Mouse (Mus musculus): Measurements from ENCODE around the gene Ccdc183.

Ccdc183 gene

GRCm38 (mm10) chr2:25577951-25578795 is 39.3 kb downstream of the Ccdc183 start:
- no peak for DNase-seq (ENCODE audit: low spot score in 2 of 2)

- DNase-seq (ENCODE audit: low spot score in 2 of 2): peak; percentile 40 to 41
Observed at GRCm38 (mm10) chr2:25576965-25577891, 40.2 kb downstream of the Ccdc183 start.

- DNase-seq (ENCODE audit: low spot score in 2 of 2): peak; percentile 54 to 65
Observed at GRCm38 (mm10) chr2:25576028-25576850, 41.2 kb downstream of the Ccdc183 start.

- DNase-seq (ENCODE audit: low spot score in 2 of 2): peak in 1 of 2 experiments; percentile 46
Observed at GRCm38 (mm10) chr2:25575432-25576027, 41.9 kb downstream of the Ccdc183 start.

- peak; percentile 98 for DNase-seq (ENCODE audit: low spot score in 2 of 2)
Observed at GRCm38 (mm10) chr2:25574579-25575431, 42.7 kb downstream of the Ccdc183 start, which contains the start of the genes Mamdc4 and Phpt1. TSS of gene Mamdc4 (minus strand) at chr2:25574845. TSS of gene Phpt1 (minus strand) at chr2:25575224.

GRCm38 (mm10) chr2:25574136-25574535 is 43.3 kb downstream of the Ccdc183 start:
- no peak for DNase-seq (ENCODE audit: low spot score in 2 of 2)

- DNase-seq (ENCODE audit: low spot score in 2 of 2): no peak
Observed at GRCm38 (mm10) chr2:25573068-25573467, 44.4 kb downstream of the Ccdc183 start.

- no peak for DNase-seq (ENCODE audit: low spot score in 2 of 2)
Observed at GRCm38 (mm10) chr2:25571221-25571620, 46.3 kb downstream of the Ccdc183 start.

GRCm38 (mm10) chr2:25569323-25569722 is 48.2 kb downstream of the Ccdc183 start:
- DNase-seq (ENCODE audit: low spot score in 2 of 2): no peak

- no peak for DNase-seq (ENCODE audit: low spot score in 2 of 2)
Observed at GRCm38 (mm10) chr2:25568473-25569019, 48.9 kb downstream of the Ccdc183 start.

GRCm38 (mm10) chr2:25566558-25566957 is 50.9 kb downstream of the Ccdc183 start:
- no peak for DNase-seq (ENCODE audit: low spot score in 2 of 2)

- DNase-seq (ENCODE audit: low spot score in 2 of 2): no peak
Observed at GRCm38 (mm10) chr2:25565741-25566140, 51.7 kb downstream of the Ccdc183 start.

GRCm38 (mm10) chr2:25561946-25562345 is 55.5 kb downstream of the Ccdc183 start:
- DNase-seq (ENCODE audit: low spot score in 2 of 2): no peak

GRCm38 (mm10) chr2:25560551-25560950 is 56.9 kb downstream of the Ccdc183 start:
- DNase-seq (ENCODE audit: low spot score in 2 of 2): no peak

- no peak for DNase-seq (ENCODE audit: low spot score in 2 of 2)
Observed at GRCm38 (mm10) chr2:25558774-25559173, 58.7 kb downstream of the Ccdc183 start.
